Mouse (Mus musculus) forebrain, embryonic 12.5 days (tissue): ENCODE results near the gene Srcin1. TPM values are rescaled to one million over a fixed set of nuclear protein-coding genes. Genes with fewer than 3 reads are reported as not detected.

ENCODE experiments used
- ATAC-seq: fragments of 200-750 bp; cut with Nextera tagmentation; 2 replicates; pipeline ENCODE4 v1.8.0; 2017; ENCODE audit warnings: moderate TSS enrichment; ENCODE audit not compliant: low FRiP score
- H3K27ac ChIP-seq: fragments of 300-500 bp; sonication (generic); 2 replicates; pipeline ENCODE4 v1.5.1; 2016; ENCODE audit warnings: mild to moderate bottlenecking
- H3K27me3 ChIP-seq: fragments of 300-500 bp; sonication (generic); 2 replicates; pipeline ENCODE4 v1.6.1; 2016; ENCODE audit warnings: mild to moderate bottlenecking
- H3K36me3 ChIP-seq: fragments of 300-500 bp; sonication (generic); replicated peaks from 2 replicates; pipeline ENCODE4 v1.6.1; 2016; ENCODE audit warnings: mild to moderate bottlenecking
- H3K4me1 ChIP-seq: fragments of 300-500 bp; sonication (generic); 2 replicates; pipeline ENCODE4 v1.6.1; 2016
- H3K4me2 ChIP-seq: fragments of 300-500 bp; sonication (generic); 2 replicates; pipeline ENCODE4 v1.6.1; 2016; ENCODE audit warnings: mild to moderate bottlenecking, moderate library complexity
- H3K4me3 ChIP-seq: fragments of 300-500 bp; sonication (generic); replicated peaks from 2 replicates; pipeline ENCODE4 v1.5.1; 2016; ENCODE audit warnings: mild to moderate bottlenecking
- H3K9ac ChIP-seq: fragments of 300-500 bp; sonication (generic); 2 replicates; pipeline ENCODE4 v1.6.1; 2016; ENCODE audit warnings: mild to moderate bottlenecking
- H3K9me3 ChIP-seq: fragments of 300-500 bp; sonication (generic); 2 replicates; pipeline ENCODE4 v1.6.1; 2016
- WGBS: fragments of 180-500 bp; shearing (Covaris S2); methylation state at CpG from one replicate; pipeline ENCODE4 v1.1.7; 2016; 5-methylcytosine and 5-hydroxymethylcytosine counted together
- polyA plus RNA-seq: library from polyadenylated mRNA; unstranded; fragments of >200 nt; fragmentation: Nextera tagmentation; extraction: Ambion mirVana; gene quantifications from 2 replicates; pipeline ENCODE4 v1.2.1, GENCODE M21; 2016

Srcin1 gene
- polyA plus RNA-seq, 1 experiment from 2014 or later: 5.7 TPM

DNA sequence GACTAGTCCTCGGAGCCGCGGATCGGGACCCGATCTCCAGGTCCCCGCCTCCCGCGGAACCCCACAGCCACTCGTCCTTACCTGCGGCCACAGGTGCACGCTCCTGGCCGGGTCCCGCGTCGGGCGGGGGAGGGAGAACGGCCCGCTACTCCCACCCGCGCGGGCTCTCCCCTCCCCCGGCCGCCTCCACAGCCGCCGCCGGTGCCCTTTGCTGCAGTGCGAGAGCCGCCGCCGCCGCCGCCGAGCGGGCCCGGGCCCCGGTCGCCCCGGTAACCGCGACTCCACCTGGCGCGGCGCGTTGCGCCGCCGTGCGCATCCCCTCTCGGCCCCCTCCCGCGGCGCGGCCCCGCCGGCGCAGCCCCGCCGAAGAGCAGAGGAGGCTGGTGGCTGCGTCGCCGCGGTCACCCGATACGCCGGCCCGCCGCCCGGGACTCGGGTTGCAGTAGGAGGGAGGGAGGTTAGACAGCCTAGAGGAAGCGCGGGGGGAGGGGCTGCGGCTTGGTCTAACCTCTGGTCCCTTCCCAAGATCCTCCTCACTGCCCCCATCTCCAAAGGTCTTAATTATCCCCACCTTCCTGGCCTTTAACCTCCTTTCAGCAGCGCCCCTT, 29.1 kb downstream of the Srcin1 start:
- WGBS: under 1% methylated on average over 49 of the region's 73 CpGs
- Histone ChIP-seq H3K9me3 (no peaks in the 10 kb centered on the region), H3K4me2 (peak overlapping the region; percentile 100), H3K4me1 (peaks cover 45% of the 10 kb centered on the region), H3K4me3 (peak overlapping the region; percentile 60), H3K27me3 (peaks cover 94% of the 10 kb centered on the region), H3K36me3 (0 out of 2 replicates have a peak, but pooled peaks cover 3% of the 10 kb centered on the region), H3K9ac (peak overlapping the region; percentile 67), H3K27ac (no peak overlapping the region)
- peak; percentile 52 for ATAC-seq

- Histone ChIP-seq H3K4me1 (peaks cover 44% of the 10 kb centered on the region), H3K27ac (no peak overlapping the region), H3K9me3 (no peaks in the 10 kb centered on the region), H3K27me3 (peaks cover 84% of the 10 kb centered on the region), H3K36me3 (0 out of 2 replicates have a peak, but pooled peaks cover 3% of the 10 kb centered on the region), H3K4me3 (peak overlapping the region; percentile 60), H3K9ac (peak overlapping the region; percentile 67), H3K4me2 (peak overlapping the region; percentile 100)
- WGBS: 3% methylated on average over 25 of the region's 26 CpGs
- ATAC-seq: peak; percentile 39; the same call in 1 of the 2 replicates
Measured at GRCm38 (mm10) chr11:97545808-97546560, 30.0 kb downstream of the Srcin1 start.

GRCm38 (mm10) chr11:97543883-97544282, 32.1 kb downstream of the Srcin1 start:
- H3K4me1 ChIP-seq: peaks cover 61% of the 10 kb centered on the region

DNA sequence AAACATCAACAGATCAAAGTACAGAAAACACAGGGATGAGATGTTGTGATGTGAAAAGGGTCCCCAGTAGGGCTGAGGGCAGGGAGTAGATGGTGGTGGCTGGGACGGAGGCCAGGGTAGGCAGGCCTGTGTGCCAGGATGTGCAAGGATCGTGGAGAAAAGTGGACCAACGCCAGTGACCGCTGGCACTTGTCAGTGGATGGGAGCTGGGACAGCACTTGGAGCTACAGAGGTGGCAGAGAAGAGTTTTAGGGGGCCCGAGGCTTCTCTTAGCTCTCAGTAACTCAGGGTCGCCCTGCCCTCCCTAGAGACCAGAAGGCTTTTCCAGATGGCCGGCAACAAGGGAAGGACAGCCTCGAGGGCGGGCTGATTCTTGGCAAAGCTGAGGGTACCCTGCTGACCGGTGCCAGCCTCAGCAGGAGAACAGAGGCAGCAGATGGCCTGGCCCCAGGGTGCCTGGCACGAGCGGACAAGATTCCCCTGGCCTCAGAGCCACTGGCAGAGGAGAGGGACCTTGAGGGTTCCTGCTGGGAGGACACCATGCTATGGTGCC, 32.7 kb downstream of the Srcin1 start:
- no peak overlapping the region for H3K9ac ChIP-seq
- H3K36me3 ChIP-seq: no peaks in the 10 kb centered on the region
- H3K4me2 ChIP-seq: no peak overlapping the region
- no peak for ATAC-seq
- no peaks in the 10 kb centered on the region for H3K9me3 ChIP-seq
- WGBS: 67% methylated on average over 12 of the region's 12 CpGs
- peaks cover 61% of the 10 kb centered on the region for H3K4me1 ChIP-seq
- H3K27me3 ChIP-seq: peaks cover 62% of the 10 kb centered on the region
- H3K27ac ChIP-seq: 0 out of 2 replicates have a peak overlapping the region, but pooled peaks have one; percentile 19
- H3K4me3 ChIP-seq: no peak overlapping the region

More at GRCm38 (mm10) chr11:97543883-97544282, 32.1 kb downstream of the Srcin1 start:
- Histone ChIP-seq H3K4me3 (no peak overlapping the region), H3K9me3 (no peaks in the 10 kb centered on the region), H3K27ac (no peak overlapping the region), H3K4me2 (no peak overlapping the region), H3K27me3 (peaks cover 63% of the 10 kb centered on the region), H3K36me3 (0 out of 2 replicates have a peak, but pooled peaks cover 2% of the 10 kb centered on the region), H3K9ac (no peak overlapping the region)
- 87% methylated on average over 9 of the region's 9 CpGs for WGBS
- ATAC-seq: no peak

DNA sequence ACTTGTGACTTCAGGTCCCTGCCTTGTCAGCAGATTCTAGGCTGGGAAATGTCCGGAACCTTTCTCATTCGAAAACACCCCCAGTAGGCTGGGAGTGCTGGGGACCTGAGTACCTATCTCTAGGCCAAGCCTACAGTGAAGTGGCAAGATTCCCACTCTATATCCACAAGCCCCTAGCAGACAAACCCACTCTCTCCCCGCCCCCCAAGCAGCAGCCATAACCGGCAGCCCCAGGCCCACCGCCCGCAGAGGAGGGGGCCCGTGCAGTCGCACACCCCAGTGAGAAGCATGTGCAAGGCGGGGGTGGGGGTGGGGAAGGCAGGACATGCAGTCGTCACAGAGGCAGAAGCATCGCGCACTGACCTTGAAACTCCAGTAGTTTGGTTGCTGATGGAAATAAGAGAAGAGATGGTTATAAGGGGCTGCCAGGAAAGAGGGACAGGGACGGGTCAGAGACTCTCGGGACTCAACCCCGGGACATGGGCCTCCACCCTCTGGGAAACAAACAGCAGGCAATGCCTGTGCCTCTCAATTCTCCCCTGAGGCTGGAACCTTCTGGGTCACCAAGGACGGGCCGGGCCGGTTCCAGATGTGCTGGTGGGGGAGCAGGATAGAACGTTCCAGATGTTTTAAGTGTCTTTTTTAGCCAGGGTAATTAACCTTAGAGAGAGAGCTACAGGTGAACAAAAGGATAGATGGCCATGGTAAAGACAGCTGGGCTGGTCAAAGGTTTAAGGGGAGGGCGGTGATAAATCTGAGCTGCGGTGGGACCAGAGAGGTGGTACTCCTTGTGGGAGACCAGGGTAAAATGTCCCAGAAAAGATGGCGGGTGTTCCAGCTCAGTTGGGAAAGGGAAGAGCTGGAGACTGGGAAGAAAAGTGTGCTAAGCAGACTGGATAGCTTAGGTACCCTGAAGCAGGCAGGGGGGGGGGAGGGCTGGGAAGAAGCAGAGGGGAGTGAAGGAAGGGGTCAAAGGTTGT, 33.5 kb downstream of the Srcin1 start:
- Histone ChIP-seq H3K4me1 (peaks cover 63% of the 10 kb centered on the region), H3K36me3 (no peaks in the 10 kb centered on the region), H3K4me2 (no peak overlapping the region), H3K27ac (0 out of 2 replicates have a peak overlapping the region, but pooled peaks have one; percentile 19), H3K27me3 (peaks cover 62% of the 10 kb centered on the region), H3K4me3 (no peak overlapping the region), H3K9me3 (no peaks in the 10 kb centered on the region), H3K9ac (no peak overlapping the region)
- 81% methylated on average over 22 of the region's 22 CpGs for WGBS
- no peak for ATAC-seq

DNA sequence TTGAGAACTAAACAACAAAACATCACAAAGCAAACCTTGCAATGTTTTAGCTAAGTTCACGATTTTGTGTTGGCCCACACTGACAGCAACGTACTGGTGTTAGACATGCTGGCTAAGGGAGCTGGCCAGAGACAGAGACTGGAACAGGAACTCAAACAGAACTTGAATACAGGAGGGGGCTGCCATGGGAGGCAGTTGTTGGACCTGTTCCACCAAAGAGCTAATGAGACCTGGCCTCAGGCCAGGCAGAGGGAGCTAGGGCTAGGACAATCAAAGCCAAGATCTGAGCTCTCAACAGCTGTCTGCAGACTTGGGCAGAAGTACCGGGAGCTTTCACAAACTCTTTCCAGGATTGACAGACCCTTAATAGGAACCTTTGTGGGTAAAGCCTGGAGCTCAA, 35.4 kb downstream of the Srcin1 start:
- H3K27ac ChIP-seq: peak overlapping the region; percentile 19; the same call in 1 of the 2 replicates
- H3K36me3 ChIP-seq: no peaks in the 10 kb centered on the region
- peak; percentile 21; the same call in 1 of the 2 replicates for ATAC-seq
- no peak overlapping the region for H3K4me3 ChIP-seq
- whole genome bisulfite sequencing: 48% methylated on average over 3 of the region's 3 CpGs
- no peak overlapping the region for H3K9ac ChIP-seq
- peaks cover 62% of the 10 kb centered on the region for H3K27me3 ChIP-seq
- H3K4me2 ChIP-seq: no peak overlapping the region
- no peaks in the 10 kb centered on the region for H3K9me3 ChIP-seq
- peaks cover 60% of the 10 kb centered on the region for H3K4me1 ChIP-seq

DNA sequence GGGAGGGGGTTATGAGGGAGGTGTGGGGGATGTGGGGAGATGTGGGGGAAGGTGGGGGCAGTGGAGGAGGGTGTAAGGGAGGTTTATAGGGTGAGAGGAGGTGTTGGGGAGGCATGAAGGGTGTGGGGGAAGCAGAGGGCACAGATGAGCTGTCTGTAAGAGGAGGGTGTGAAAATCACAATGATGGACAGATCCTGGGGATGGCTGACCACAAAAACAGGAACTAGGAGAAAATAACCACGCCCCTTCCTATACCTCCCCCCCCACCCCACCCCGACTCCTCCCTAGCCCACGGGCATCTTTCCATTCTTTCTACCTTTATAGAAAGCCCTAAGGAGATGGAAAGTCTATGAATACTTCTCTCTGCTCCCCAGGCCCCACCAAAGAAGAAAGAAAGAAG, 35.9 kb downstream of the Srcin1 start:
- Histone ChIP-seq H3K4me2 (no peak overlapping the region), H3K27ac (peak overlapping the region; percentile 19; the same call in 1 of the 2 replicates), H3K4me1 (peaks cover 63% of the 10 kb centered on the region), H3K9ac (no peak overlapping the region), H3K36me3 (no peaks in the 10 kb centered on the region), H3K27me3 (peaks cover 62% of the 10 kb centered on the region), H3K9me3 (no peaks in the 10 kb centered on the region), H3K4me3 (no peak overlapping the region)
- no peak for ATAC-seq
- 85% methylated on average over 3 of the region's 3 CpGs for WGBS

- Histone ChIP-seq H3K9me3 (no peaks in the 10 kb centered on the region), H3K4me1 (peaks cover 68% of the 10 kb centered on the region), H3K27me3 (peaks cover 62% of the 10 kb centered on the region), H3K4me3 (no peak overlapping the region), H3K9ac (no peak overlapping the region), H3K4me2 (no peak overlapping the region), H3K27ac (no peak overlapping the region), H3K36me3 (no peaks in the 10 kb centered on the region)
- no peak for ATAC-seq
- 56% methylated on average over 5 of the region's 5 CpGs for WGBS
Measured at GRCm38 (mm10) chr11:97539622-97540021, 36.4 kb downstream of the Srcin1 start.

DNA sequence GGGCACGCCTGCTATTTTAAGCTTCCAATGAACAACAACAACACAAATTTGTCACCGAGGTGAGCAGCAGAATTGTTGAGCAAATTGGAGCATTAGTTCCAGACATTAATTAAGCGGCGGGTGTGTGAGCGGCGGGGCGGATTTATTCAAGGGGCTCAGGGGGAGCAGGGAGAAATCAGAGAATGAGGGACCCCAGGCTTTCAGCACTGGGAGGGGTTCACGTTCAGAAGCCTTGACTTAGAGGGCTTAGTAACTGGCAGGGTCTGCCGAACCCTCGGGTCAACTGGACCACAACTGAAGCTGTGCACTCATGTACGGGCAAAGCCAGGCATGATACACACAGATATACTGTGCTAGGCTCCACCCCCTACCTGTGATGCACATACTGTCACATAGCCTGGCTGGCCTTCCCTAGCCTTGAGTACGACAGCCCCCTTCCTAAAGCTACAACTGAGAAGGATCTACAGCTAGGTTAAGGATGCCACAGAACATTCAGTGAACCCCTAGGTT, 38.4 kb downstream of the Srcin1 start:
- Histone ChIP-seq H3K4me3 (no peak overlapping the region; the same call in 1 of the 2 replicates), H3K9ac (no peak overlapping the region), H3K27me3 (peaks cover 67% of the 10 kb centered on the region), H3K36me3 (no peaks in the 10 kb centered on the region), H3K4me1 (peaks cover 71% of the 10 kb centered on the region), H3K27ac (no peak overlapping the region), H3K4me2 (peak overlapping the region; percentile 61), H3K9me3 (no peaks in the 10 kb centered on the region)
- no peak for ATAC-seq
- WGBS: 14% methylated on average over 12 of the region's 12 CpGs

DNA sequence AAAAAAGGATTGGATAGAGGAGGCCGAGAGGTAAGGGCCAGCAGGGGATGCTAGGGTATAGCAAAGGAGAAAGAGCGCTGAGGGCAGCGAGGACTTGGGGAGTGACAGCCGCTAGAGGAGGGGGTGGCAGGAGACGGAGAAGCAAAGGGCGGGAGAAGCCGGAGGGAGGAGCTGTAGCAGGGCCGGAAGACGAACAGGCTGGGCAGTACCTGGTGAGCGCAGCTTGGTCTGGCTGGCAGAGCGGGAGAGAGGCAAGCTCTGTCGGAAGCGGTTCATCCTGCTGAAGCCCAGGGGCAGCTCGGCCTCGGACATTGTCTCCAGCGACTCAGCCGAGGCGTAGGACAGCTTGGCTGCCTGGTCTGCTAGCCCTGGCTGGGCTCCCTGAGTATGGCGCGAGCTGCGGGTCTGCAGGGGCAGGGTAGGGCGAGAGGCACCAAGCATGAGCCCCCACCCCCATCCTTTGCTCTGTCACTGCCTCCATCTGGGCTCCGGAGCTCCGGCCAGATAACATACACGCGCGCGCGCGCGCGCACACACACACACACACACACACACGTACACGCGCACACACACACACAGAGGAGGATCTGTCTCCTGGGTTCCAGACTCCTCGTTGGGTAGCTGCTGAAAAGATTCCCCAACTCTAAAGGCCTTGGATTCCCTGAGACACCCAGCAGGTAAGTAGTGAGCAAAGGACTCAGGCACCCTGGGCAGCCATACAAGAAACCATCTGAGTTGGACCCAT, 39.0 kb downstream of the Srcin1 start:
- H3K27ac ChIP-seq: no peak overlapping the region
- under 1% methylated on average over 33 of the region's 36 CpGs for WGBS
- peaks cover 67% of the 10 kb centered on the region for H3K27me3 ChIP-seq
- no peaks in the 10 kb centered on the region for H3K9me3 ChIP-seq
- H3K4me1 ChIP-seq: peaks cover 72% of the 10 kb centered on the region
- H3K36me3 ChIP-seq: no peaks in the 10 kb centered on the region
- peak overlapping the region; percentile 33 for H3K4me3 ChIP-seq
- ATAC-seq: peak; percentile 34; the same call in 1 of the 2 replicates
- peak overlapping the region; percentile 30 for H3K9ac ChIP-seq
- H3K4me2 ChIP-seq: peak overlapping the region; percentile 61
